Mouse (Mus musculus): ENCODE measurements around the gene Syngr1.

DNA sequence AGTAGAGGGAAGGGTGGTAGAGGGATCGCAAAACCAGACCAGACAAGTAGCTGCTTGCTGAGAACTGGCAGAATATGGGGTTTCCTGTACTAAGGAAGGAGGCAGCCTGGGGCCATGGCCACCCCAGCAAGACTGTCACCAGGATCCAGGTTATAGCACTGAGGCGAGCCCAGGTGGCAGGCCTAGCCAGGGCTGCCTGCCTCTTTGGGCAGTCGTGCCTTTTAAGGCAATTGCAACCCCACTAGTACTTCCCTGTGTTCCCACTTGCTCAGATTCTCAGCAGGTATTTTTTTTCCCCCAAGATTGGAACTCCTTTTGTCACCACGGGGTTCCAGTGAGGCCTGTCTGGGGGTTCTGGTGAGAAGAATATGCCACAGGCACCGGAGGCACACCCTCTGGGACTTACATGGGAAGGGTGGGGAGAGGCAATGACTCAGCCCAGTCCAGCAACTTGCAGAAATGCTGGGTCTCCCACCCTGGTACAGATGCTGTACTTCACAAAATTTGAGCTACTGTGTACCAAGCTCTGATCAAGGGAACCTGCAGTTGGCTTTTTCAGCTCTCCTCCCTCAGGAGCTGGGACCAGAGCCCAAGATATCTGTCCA is 15.3 kb upstream of the Syngr1 start:
- TF ChIP-seq CTCF (IDR thresholded peaks at IDR 0.05; ENCODE audit: low read depth, low read length) (no peak), POLR2A (IDR thresholded peaks at IDR 0.05; ENCODE audit: borderline replicate concordance, low read depth, low read length) (no peak)

Measured in bone marrow macrophage, adult 2 months (primary cell).